Mouse (Mus musculus): ENCODE results near the gene Slc30a6.
"Not testable (repeated sequence)": the region's sequence is repeated elsewhere in the genome, so short reads cannot be mapped to it uniquely, and the experiment has no call there.

GRCm38 (mm10) chr17:74467981-74468380 lies 72.6 kb downstream of the Slc30a6 start:
- not testable (repeated sequence) for TF ChIP-seq CTCF (IDR thresholded peaks at IDR 0.05; ENCODE audit: low read depth, low read length); POLR2AphosphoS5 (IDR thresholded peaks at IDR 0.05; ENCODE audit: insufficient replicate concordance, low read depth, low read length); GATA2 (IDR thresholded peaks at IDR 0.05; ENCODE audit: borderline replicate concordance, low read depth, low read length)
